Mouse (Mus musculus): ENCODE measurements around the gene Capn15. TPM values are rescaled to one million over a fixed set of nuclear protein-coding genes. Genes with fewer than 3 reads are reported as not detected.

Gene Capn15
- polyA plus RNA-seq, 1 experiment from 2014 or later, result 23.7 TPM

DNA sequence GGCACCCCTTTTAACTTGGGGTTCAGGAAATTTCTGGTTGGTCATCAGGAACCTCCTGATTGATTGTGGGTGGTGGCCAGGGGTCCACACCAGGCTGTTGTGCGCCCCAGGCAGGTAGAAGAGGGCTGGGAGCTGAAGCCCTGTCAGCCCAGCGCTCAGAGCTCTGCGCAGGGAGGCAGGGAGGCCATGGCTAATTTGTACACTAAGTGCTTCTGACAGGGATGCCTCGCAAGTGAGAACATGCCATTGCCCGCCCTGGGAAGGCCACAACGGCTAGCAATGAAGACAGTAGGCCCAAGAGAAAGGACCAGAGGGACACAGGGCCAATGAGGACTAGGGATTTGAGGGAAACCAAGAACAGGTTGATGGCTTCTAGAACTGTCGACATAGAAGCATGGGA is 29.0 kb downstream of the Capn15 start:
- in situ Hi-C loops (cut with MboI; ENCODE audit: low pct_unique_long_range_greater_than_20kb), result no loop called here
- POLR2A ChIA-PET, result interaction anchor here (0.8 to 1.4 kb wide), 2 partner anchors 10 to 38 kb away, joined by 3 read pairs; no protein-coding TSS in a partner anchor
- ATAC-seq, result no peak
- TF ChIP-seq CTCF (IDR thresholded peaks at IDR 0.05), result no peak
- DNase-seq (ENCODE audit: low read depth, low spot score), result no peak
- peaks cover 18% of the 10 kb centered on the region for H3K27me3 ChIP-seq
- CTCF ChIA-PET, result no interaction called here

GRCm38 (mm10) chr17:25956201-25956600 is 29.4 kb downstream of the Capn15 start:
- H3K27me3 ChIP-seq, result peaks cover 22% of the 10 kb centered on the region
- TF ChIP-seq CTCF (IDR thresholded peaks at IDR 0.05), result no peak
- ATAC-seq (no peak), DNase-seq (ENCODE audit: low read depth, low spot score) (no peak)
- in situ Hi-C loops (cut with MboI; ENCODE audit: low pct_unique_long_range_greater_than_20kb), result no loop called here
- CTCF ChIA-PET, result no interaction called here
- POLR2A ChIA-PET, result interaction anchor here (0.8 kb wide), 1 partner anchor 10 kb away, joined by 3 read pairs; no protein-coding TSS in a partner anchor

DNA sequence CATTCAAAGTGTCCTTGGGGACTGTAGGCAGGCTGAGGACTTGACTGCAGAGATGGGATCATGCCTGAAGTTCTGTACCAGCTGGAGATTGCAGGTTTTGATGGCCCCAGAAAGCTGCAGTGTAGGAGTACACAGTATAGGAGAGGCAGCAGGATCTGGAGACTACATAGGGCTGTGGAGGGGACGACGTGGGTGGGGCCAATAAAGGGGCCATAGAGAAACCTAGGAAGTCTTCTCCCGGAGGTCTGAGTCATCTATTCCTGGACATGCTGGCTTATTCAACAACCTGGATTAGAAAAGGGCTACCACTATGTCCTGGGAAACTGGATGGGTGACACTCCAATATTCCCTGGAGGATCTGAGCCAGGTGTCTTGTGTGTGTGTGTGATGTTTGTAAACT is 29.9 kb downstream of the Capn15 start:
- ATAC-seq (no peak), DNase-seq (ENCODE audit: low read depth, low spot score) (no peak)
- peaks cover 25% of the 10 kb centered on the region for H3K27me3 ChIP-seq
- in situ Hi-C loops (cut with MboI; ENCODE audit: low pct_unique_long_range_greater_than_20kb), result no loop called here
- CTCF ChIA-PET, result interaction anchor here (0.8 kb wide), 1 partner anchor 29 kb away, joined by 3 read pairs; no protein-coding TSS in a partner anchor
- no peak for TF ChIP-seq CTCF (IDR thresholded peaks at IDR 0.05)
- POLR2A ChIA-PET, result interaction anchor here (1.2 kb wide), 1 partner anchor 13 kb away, joined by 3 read pairs; no protein-coding TSS in a partner anchor

GRCm38 (mm10) chr17:25954671-25955070 is 30.9 kb downstream of the Capn15 start:
- ATAC-seq, result no peak
- peaks cover 25% of the 10 kb centered on the region for H3K27me3 ChIP-seq
- POLR2A ChIA-PET, result interaction anchor here (0.8 to 1.2 kb wide), 2 partner anchors 12 to 32 kb away, joined by 3 read pairs; no protein-coding TSS in a partner anchor
- CTCF ChIA-PET, result no interaction called here
- TF ChIP-seq CTCF (IDR thresholded peaks at IDR 0.05), result no peak
- in situ Hi-C loops (cut with MboI; ENCODE audit: low pct_unique_long_range_greater_than_20kb), result no loop called here
- DNase-seq (ENCODE audit: low read depth, low spot score), result no peak

GRCm38 (mm10) chr17:25953161-25953560 is 32.4 kb downstream of the Capn15 start:
- CTCF ChIA-PET, result interaction anchor here (0.6 kb wide), 1 partner anchor 8 kb away, joined by 3 read pairs; the partner anchor contains the start of genes Nhlrc4 and Pigq
- no peak for TF ChIP-seq CTCF (IDR thresholded peaks at IDR 0.05)
- ATAC-seq (no peak), DNase-seq (ENCODE audit: low read depth, low spot score) (no peak)
- peaks cover 25% of the 10 kb centered on the region for H3K27me3 ChIP-seq
- POLR2A ChIA-PET, result no interaction called here
- in situ Hi-C loops (cut with MboI; ENCODE audit: low pct_unique_long_range_greater_than_20kb), result no loop called here

- no peak for TF ChIP-seq CTCF (IDR thresholded peaks at IDR 0.05)
- POLR2A ChIA-PET, result interaction anchor here (0.6 kb wide), 1 partner anchor 11 kb away, joined by 3 read pairs; no protein-coding TSS in a partner anchor
- in situ Hi-C loops (cut with MboI; ENCODE audit: low pct_unique_long_range_greater_than_20kb), result no loop called here
- peaks cover 25% of the 10 kb centered on the region for H3K27me3 ChIP-seq
- CTCF ChIA-PET, result no interaction called here
- no peak for ATAC-seq
- DNase-seq (ENCODE audit: low read depth, low spot score), result no peak
Measured at GRCm38 (mm10) chr17:25951803-25952623, 33.6 kb downstream of the Capn15 start, which contains the start of gene A930017K11Rik. Gene A930017K11Rik, minus strand, starts transcription at chr17:25952565.

GRCm38 (mm10) chr17:25951225-25951802 is 34.3 kb downstream of the Capn15 start:
- ATAC-seq (no peak), DNase-seq (ENCODE audit: low read depth, low spot score) (no peak)
- no peak for TF ChIP-seq CTCF (IDR thresholded peaks at IDR 0.05)
- peaks cover 25% of the 10 kb centered on the region for H3K27me3 ChIP-seq
- ChIA-PET CTCF (no interaction called here), POLR2A (no interaction called here)
- in situ Hi-C loops (cut with MboI; ENCODE audit: low pct_unique_long_range_greater_than_20kb), result no loop called here

DNA sequence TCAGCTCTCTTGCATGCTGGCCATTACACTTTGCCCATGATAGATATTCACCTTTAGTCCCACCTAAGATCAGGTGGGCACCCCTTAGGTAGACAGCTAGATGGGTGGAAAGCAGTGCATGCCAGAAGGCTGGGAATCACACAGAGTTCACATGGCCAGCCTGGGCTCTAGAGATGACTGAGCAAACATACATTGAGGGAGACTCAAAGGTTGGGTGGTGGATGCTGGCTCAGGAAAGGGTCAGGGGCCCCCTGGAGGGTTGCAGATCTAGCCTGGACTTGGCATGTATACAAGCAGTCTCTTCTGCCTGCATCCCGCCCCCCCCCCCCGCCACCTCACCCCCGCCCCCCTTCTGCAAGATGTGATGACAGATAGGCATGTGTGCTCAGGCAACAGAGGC is 34.9 kb downstream of the Capn15 start:
- in situ Hi-C loops (cut with MboI; ENCODE audit: low pct_unique_long_range_greater_than_20kb), result no loop called here
- CTCF ChIA-PET, result no interaction called here
- TF ChIP-seq CTCF (IDR thresholded peaks at IDR 0.05), result no peak
- DNase-seq (ENCODE audit: low read depth, low spot score), result no peak
- H3K27me3 ChIP-seq, result peaks cover 25% of the 10 kb centered on the region
- ATAC-seq, result no peak
- POLR2A ChIA-PET, result interaction anchor here (0.5 kb wide), 1 partner anchor 33 kb away, joined by 4 read pairs; no protein-coding TSS in a partner anchor

DNA sequence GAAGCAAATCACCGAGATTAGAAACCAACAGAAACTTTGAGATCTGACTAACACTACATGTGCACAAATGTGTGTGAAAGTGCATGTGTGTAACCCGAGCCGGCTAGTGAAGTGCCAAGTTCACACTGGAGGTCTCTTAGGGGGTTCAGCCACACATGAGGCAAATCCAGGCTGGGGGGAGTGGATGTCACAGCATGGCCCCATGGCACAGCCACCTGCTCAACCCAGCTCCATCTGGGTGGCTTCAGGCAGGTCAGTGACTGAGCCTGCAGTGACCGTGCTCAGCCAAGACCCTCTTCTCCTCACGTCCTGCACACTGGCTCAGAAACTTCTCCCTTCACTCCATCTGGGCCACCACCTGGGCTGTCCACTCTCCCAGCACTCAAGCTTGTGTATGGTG is 35.6 kb downstream of the Capn15 start:
- ChIA-PET POLR2A (interaction anchor here (0.5 to 0.6 kb wide), 2 partner anchors 21 to 32 kb away, joined by 4 to 9 read pairs; no protein-coding TSS in a partner anchor), CTCF (no interaction called here)
- H3K27me3 ChIP-seq, result peaks cover 25% of the 10 kb centered on the region
- ATAC-seq (no peak), DNase-seq (ENCODE audit: low read depth, low spot score) (no peak)
- in situ Hi-C loops (cut with MboI; ENCODE audit: low pct_unique_long_range_greater_than_20kb), result no loop called here
- no peak for TF ChIP-seq CTCF (IDR thresholded peaks at IDR 0.05)

GRCm38 (mm10) chr17:25948051-25948450 is 37.5 kb downstream of the Capn15 start:
- no peak for TF ChIP-seq CTCF (IDR thresholded peaks at IDR 0.05)
- POLR2A ChIA-PET, result no interaction called here
- no peak for ATAC-seq

DNA sequence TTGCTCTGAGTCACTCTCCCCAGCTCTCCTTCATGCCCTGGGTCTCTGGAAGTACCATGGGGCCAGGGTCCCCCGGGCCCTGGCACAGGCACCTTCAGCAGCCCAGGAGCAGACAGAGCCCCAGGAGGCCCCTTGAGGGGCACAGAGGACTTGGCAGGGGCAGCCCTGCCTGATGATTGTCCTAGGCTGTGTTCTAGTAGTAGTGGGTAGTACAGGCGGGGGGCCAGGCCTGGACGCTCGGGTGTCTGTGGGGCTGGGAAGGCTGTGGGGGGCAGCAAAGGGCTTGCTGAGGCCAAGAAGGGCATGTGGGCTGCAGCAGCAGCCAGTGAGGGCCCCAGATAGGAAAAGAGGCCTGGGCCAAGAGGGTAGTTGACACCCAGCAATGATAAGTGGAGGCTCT is 38.0 kb downstream of the Capn15 start:
- ATAC-seq, result no peak
- ChIA-PET CTCF (no interaction called here), POLR2A (no interaction called here)
- in situ Hi-C loops (cut with MboI; ENCODE audit: low pct_unique_long_range_greater_than_20kb), result no loop called here
- DNase-seq (ENCODE audit: low read depth, low spot score), result no peak
- H3K27me3 ChIP-seq, result peaks cover 16% of the 10 kb centered on the region
- TF ChIP-seq CTCF (IDR thresholded peaks at IDR 0.05), result no peak

More at GRCm38 (mm10) chr17:25948051-25948450, 37.5 kb downstream of the Capn15 start:
- in situ Hi-C loops (cut with MboI; ENCODE audit: low pct_unique_long_range_greater_than_20kb), result no loop called here
- DNase-seq (ENCODE audit: low read depth, low spot score), result no peak
- CTCF ChIA-PET, result no interaction called here
- peaks cover 21% of the 10 kb centered on the region for H3K27me3 ChIP-seq

All from Patski (cell line).